Mouse (Mus musculus) neural tube, embryonic 14.5 days (tissue): ENCODE results near the gene Helz. TPM values are rescaled to one million over a fixed set of nuclear protein-coding genes. Genes with fewer than 3 reads are reported as not detected.
"Not testable (repeated sequence)": the region's sequence is repeated elsewhere in the genome, so short reads cannot be mapped to it uniquely, and the experiment has no call there.

Experiments
- ATAC-seq: fragments of 200-750 bp; cut with Nextera tagmentation; 2 replicates; pipeline ENCODE4 v1.8.0; 2017; ENCODE audit warnings: low read depth, mild to moderate bottlenecking, moderate TSS enrichment, moderate library complexity
- H3K27ac ChIP-seq: fragments of 300-500 bp; sonication (generic); 2 replicates; pipeline ENCODE4 v1.5.1; 2014; ENCODE audit warnings: low read depth, mild to moderate bottlenecking, control low read depth, low read length, moderate library complexity, mixed read lengths
- H3K27me3 ChIP-seq: fragments of 300-500 bp; sonication (generic); 2 replicates; pipeline ENCODE4 v1.6.1; 2014; ENCODE audit warnings: low read length; ENCODE audit not compliant: control insufficient read depth, insufficient read depth
- H3K36me3 ChIP-seq: fragments of 300-500 bp; sonication (generic); 2 replicates; pipeline ENCODE4 v1.6.1; 2014; ENCODE audit warnings: low read length, mixed read lengths; ENCODE audit not compliant: control insufficient read depth, insufficient read depth
- H3K4me1 ChIP-seq: fragments of 300-500 bp; sonication (generic); 2 replicates; pipeline ENCODE4 v1.6.1; 2014; ENCODE audit warnings: low read length; ENCODE audit not compliant: control insufficient read depth, insufficient read depth
- H3K4me2 ChIP-seq: fragments of 300-500 bp; sonication (generic); 2 replicates; pipeline ENCODE4 v1.6.1; 2014; ENCODE audit warnings: mild to moderate bottlenecking, low read depth, low read length, control low read depth
- H3K4me3 ChIP-seq: fragments of 300-500 bp; sonication (generic); 2 replicates; pipeline ENCODE4 v1.5.1; 2014; ENCODE audit warnings: low read depth, low read length, control low read depth, mixed read lengths
- H3K9ac ChIP-seq: fragments of 300-500 bp; sonication (generic); replicated peaks from 2 replicates; pipeline ENCODE4 v1.6.1; 2014; ENCODE audit warnings: low read depth, mild to moderate bottlenecking, control low read depth, low read length, mixed read lengths
- H3K9me3 ChIP-seq: fragments of 300-500 bp; sonication (generic); 2 replicates; pipeline ENCODE4 v1.6.1; 2016; ENCODE audit warnings: low read length; ENCODE audit not compliant: control insufficient read depth
- WGBS: fragments of 180-500 bp; shearing (Covaris S2); extraction: QIAGEN DNeasy Blood & Tissue Kit; methylation state at CpG from one replicate; pipeline ENCODE4 v1.1.7; 2014; 5-methylcytosine and 5-hydroxymethylcytosine counted together
- polyA plus RNA-seq: library from polyadenylated mRNA; unstranded; fragments of >200 nt; fragmentation: Nextera tagmentation; extraction: Ambion mirVana; gene quantifications from 2 replicates; pipeline ENCODE4 v1.2.1, GENCODE M21; 2014

Helz gene
- polyA plus RNA-seq, 1 experiment from 2014 or later, result 21.4 TPM

- 0 out of 2 replicates have a peak, but pooled peaks cover 4% of the 10 kb centered on the region for H3K4me1 ChIP-seq
- H3K27ac ChIP-seq, result no peak overlapping the region
- no peaks in the 10 kb centered on the region for H3K27me3 ChIP-seq
- no peak overlapping the region for H3K4me2 ChIP-seq
- no peaks in the 10 kb centered on the region for H3K9me3 ChIP-seq
- no peak overlapping the region for H3K9ac ChIP-seq
- WGBS, result 59% methylated on average over 12 of the region's 12 CpGs
- no peak for ATAC-seq
- no peaks in the 10 kb centered on the region for H3K36me3 ChIP-seq
- no peak overlapping the region for H3K4me3 ChIP-seq
These were observed 37.1 kb downstream of the Helz start for GRCm38 (mm10) chr11:107584660-107585451.

- not testable (repeated sequence) for H3K9me3 ChIP-seq, H3K4me1 ChIP-seq, H3K9ac ChIP-seq, H3K4me3 ChIP-seq, H3K4me2 ChIP-seq, H3K36me3 ChIP-seq, H3K27me3 ChIP-seq, H3K27ac ChIP-seq, ATAC-seq
- 90% methylated on average over 5 of the region's 5 CpGs for WGBS
These were observed 38.4 kb downstream of the Helz start for GRCm38 (mm10) chr11:107586129-107586528.

GRCm38 (mm10) chr11:107587141-107587540, 39.4 kb downstream of the Helz start:
- no peak overlapping the region for H3K9ac ChIP-seq
- no peak overlapping the region for H3K4me3 ChIP-seq
- H3K4me1 ChIP-seq, result 0 out of 2 replicates have a peak, but pooled peaks cover 4% of the 10 kb centered on the region
- WGBS, result 88% methylated on average over 7 of the region's 7 CpGs
- no peak overlapping the region for H3K27ac ChIP-seq
- no peaks in the 10 kb centered on the region for H3K36me3 ChIP-seq
- no peak for ATAC-seq
- no peaks in the 10 kb centered on the region for H3K27me3 ChIP-seq
- no peaks in the 10 kb centered on the region for H3K9me3 ChIP-seq
- H3K4me2 ChIP-seq, result no peak overlapping the region

GRCm38 (mm10) chr11:107592575-107592974, 44.8 kb downstream of the Helz start:
- no peak overlapping the region for H3K4me3 ChIP-seq
- no peak overlapping the region for H3K9ac ChIP-seq
- 95% methylated on average over 5 of the region's 5 CpGs for WGBS
- no peaks in the 10 kb centered on the region for H3K9me3 ChIP-seq
- no peak overlapping the region for H3K27ac ChIP-seq
- no peak for ATAC-seq
- no peaks in the 10 kb centered on the region for H3K4me1 ChIP-seq
- peaks cover 12% of the 10 kb centered on the region for H3K36me3 ChIP-seq
- no peak overlapping the region for H3K4me2 ChIP-seq
- no peaks in the 10 kb centered on the region for H3K27me3 ChIP-seq

DNA sequence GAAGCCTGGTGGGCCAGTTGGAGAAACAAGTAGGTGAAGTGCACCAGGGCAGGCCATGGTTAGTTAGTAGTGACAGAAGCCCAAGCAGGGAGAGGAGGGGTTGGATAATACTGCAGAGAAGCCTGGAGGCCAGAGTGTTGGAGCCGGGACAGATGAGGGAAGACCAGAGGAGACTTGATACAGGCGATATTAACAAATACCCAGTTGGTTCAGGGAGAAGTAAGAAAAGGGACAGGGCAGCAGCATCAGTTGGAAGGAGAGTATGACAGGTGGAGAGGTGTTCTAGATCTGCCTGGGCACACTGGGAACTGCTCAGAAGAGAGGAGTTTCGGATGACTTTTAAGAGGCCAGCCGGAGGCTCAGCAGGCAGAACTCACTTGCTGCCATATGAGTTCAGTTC, 49.7 kb downstream of the Helz start:
- Histone ChIP-seq H3K27me3 (no peaks in the 10 kb centered on the region), H3K4me3 (no peak overlapping the region), H3K27ac (no peak overlapping the region), H3K9ac (no peak overlapping the region), H3K4me2 (no peak overlapping the region), H3K4me1 (no peaks in the 10 kb centered on the region), H3K9me3 (no peaks in the 10 kb centered on the region), H3K36me3 (peaks cover 45% of the 10 kb centered on the region)
- WGBS, result 94% methylated on average over 4 of the region's 4 CpGs
- no peak for ATAC-seq

DNA sequence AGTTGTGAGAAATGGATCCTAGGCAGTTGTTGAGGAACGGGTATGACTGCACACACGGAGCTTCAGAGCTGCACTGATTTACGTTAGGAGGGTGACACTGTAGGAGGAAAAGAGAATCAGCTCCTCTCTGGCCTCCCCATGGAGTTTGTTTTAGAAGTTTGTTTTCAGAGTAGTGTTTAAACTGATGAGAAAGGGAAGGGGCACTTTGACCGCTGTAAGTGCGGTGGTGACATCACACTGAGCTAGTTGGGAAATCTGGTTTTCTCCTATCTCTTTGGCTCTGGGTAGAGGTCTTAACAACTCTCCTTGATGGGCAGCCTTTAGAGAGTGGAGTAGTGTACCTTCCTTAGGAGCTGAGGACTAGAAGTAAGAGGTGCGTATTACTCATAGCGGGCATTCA, 58.0 kb downstream of the Helz start:
- ATAC-seq, result no peak
- peaks cover 24% of the 10 kb centered on the region for H3K36me3 ChIP-seq

GRCm38 (mm10) chr11:107613906-107614305, 66.2 kb downstream of the Helz start:
- Histone ChIP-seq H3K4me1 (no peaks in the 10 kb centered on the region), H3K36me3 (peaks cover under 1% of the 10 kb centered on the region; the same call in 1 of the 2 replicates), H3K27ac (no peak overlapping the region), H3K9ac (no peak overlapping the region), H3K4me3 (no peak overlapping the region), H3K4me2 (no peak overlapping the region), H3K9me3 (no peaks in the 10 kb centered on the region), H3K27me3 (no peaks in the 10 kb centered on the region)
- no peak for ATAC-seq
- 96% methylated on average over 5 of the region's 5 CpGs for WGBS

More for the DNA sequence above, 58.0 kb downstream of the Helz start:
- Histone ChIP-seq H3K27me3 (no peaks in the 10 kb centered on the region), H3K4me1 (no peaks in the 10 kb centered on the region), H3K4me2 (no peak overlapping the region), H3K9ac (no peak overlapping the region), H3K4me3 (no peak overlapping the region), H3K27ac (no peak overlapping the region), H3K9me3 (no peaks in the 10 kb centered on the region)
- WGBS, result 86% methylated on average over 7 of the region's 7 CpGs

GRCm38 (mm10) chr11:107615696-107616095, 68.0 kb downstream of the Helz start:
- Histone ChIP-seq H3K27me3 (no peaks in the 10 kb centered on the region), H3K9ac (no peak overlapping the region), H3K9me3 (no peaks in the 10 kb centered on the region), H3K27ac (no peak overlapping the region), H3K4me1 (no peaks in the 10 kb centered on the region), H3K36me3 (peaks cover 17% of the 10 kb centered on the region; the same call in 1 of the 2 replicates), H3K4me3 (no peak overlapping the region), H3K4me2 (no peak overlapping the region)
- ATAC-seq, result no peak
- 90% methylated on average over 4 of the region's 5 CpGs for WGBS

DNA sequence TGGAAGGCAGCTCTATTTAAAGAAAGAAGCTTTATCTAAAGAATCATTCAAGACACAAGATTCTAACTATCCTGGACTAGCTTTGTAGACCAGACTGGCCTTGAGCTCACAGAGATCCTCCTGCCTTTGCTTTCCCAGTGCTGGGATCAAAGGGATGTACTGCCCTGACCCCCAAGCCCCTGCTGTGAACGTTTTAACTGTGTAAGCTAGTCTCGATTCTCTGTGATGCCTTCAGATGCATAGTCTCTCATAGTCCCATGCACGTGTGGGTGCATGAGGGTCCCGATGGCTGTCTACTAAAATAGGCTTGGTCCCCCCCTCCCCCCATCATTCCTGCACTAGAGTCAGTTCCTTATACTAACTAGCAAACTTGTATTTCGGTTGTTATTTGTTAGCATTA, 70.2 kb downstream of the Helz start:
- Histone ChIP-seq H3K4me3 (no peak overlapping the region), H3K27ac (no peak overlapping the region), H3K4me1 (no peaks in the 10 kb centered on the region), H3K27me3 (no peaks in the 10 kb centered on the region), H3K9me3 (no peaks in the 10 kb centered on the region), H3K4me2 (no peak overlapping the region), H3K36me3 (peaks cover 19% of the 10 kb centered on the region; the same call in 1 of the 2 replicates), H3K9ac (no peak overlapping the region)
- WGBS, result 40% methylated on average over 5 of the region's 5 CpGs
- ATAC-seq, result no peak
